Mouse (Mus musculus) spleen, adult 2 months (tissue): ENCODE measurements around the gene Gm21885. TPM values are rescaled to one million over a fixed set of nuclear protein-coding genes. Genes with fewer than 3 reads are reported as not detected.
"Not testable (repeated sequence)": the region's sequence is repeated elsewhere in the genome, so short reads cannot be mapped to it uniquely, and the experiment has no call there.

Experiments used
- DNase-seq, 2 experiments: peaks; one replicate each; pipeline versions ENCODE4 v3.0.0 to v3.0.0-alpha.2; 2012 to 2021; ENCODE audit warnings: low spot score in 2 of 2, low read depth in 1 of 2
- H3K27ac ChIP-seq: fragments of 200-500 bp; 2 replicates; pipeline ENCODE4 v1.5.1; 2012; ENCODE audit warnings: low read length, inconsistent platforms; ENCODE audit not compliant: insufficient read depth
- H3K27me3 ChIP-seq: fragments of 200-500 bp; 2 replicates; pipeline ENCODE4 v1.6.1; 2012; ENCODE audit warnings: mild to moderate bottlenecking, moderate library complexity, low read length, inconsistent platforms; ENCODE audit not compliant: control insufficient read depth, insufficient read depth
- H3K36me3 ChIP-seq: fragments of 200-500 bp; 2 replicates; pipeline ENCODE4 v1.6.1; 2012; ENCODE audit warnings: mild to moderate bottlenecking, low read length, inconsistent platforms; ENCODE audit not compliant: control insufficient read depth, insufficient read depth
- H3K4me1 ChIP-seq: fragments of 200-500 bp; 2 replicates; pipeline ENCODE4 v1.6.1; 2011; ENCODE audit warnings: inconsistent platforms; ENCODE audit not compliant: control insufficient read depth, insufficient read depth, insufficient read length
- H3K4me3 ChIP-seq: fragments of 200-500 bp; 2 replicates; pipeline ENCODE4 v1.5.1; 2011; ENCODE audit warnings: mild to moderate bottlenecking, inconsistent platforms; ENCODE audit not compliant: insufficient read depth, insufficient read length; ENCODE audit errors: extremely low read depth
- CTCF ChIP-seq: fragments of 200-500 bp; IDR thresholded peaks from 2 replicates; pipeline ENCODE4 v1.5.1; 2011; ENCODE audit warnings: mild to moderate bottlenecking, inconsistent platforms; ENCODE audit not compliant: insufficient read depth, insufficient read length, insufficient replicate concordance; ENCODE audit errors: extremely low read depth
- POLR2A ChIP-seq: fragments of 200-500 bp; IDR thresholded peaks from 2 replicates; pipeline ENCODE4 v1.6.1; 2011; ENCODE audit warnings: low read depth, low read length, inconsistent platforms
- WGBS: fragments of 180-500 bp; shearing (Covaris S2); methylation state at CpG from one replicate; pipeline ENCODE4 v1.1.7; 2018; 5-methylcytosine and 5-hydroxymethylcytosine counted together
- polyA plus RNA-seq: library from polyadenylated mRNA; depleted of rRNA; stranded (reverse); fragments of >200 nt; gene quantifications from 2 replicates; pipeline ENCODE4 v1.2.3, GENCODE M21; 2012

Gm21885 gene
- polyA plus RNA-seq, 1 experiment: not detected

GRCm38 (mm10) chr11:94253691-94254090 is 28.0 kb upstream of the Gm21885 start:
- DNase-seq: no peak
- 59% methylated on average over 10 of the region's 10 CpGs for WGBS
- TF ChIP-seq POLR2A (no peak), CTCF (no peak)
- H3K4me3 ChIP-seq: no peak overlapping the region
- no peaks in the 10 kb centered on the region for H3K36me3 ChIP-seq
- no peaks in the 10 kb centered on the region for H3K27me3 ChIP-seq
- peaks cover 5% of the 10 kb centered on the region; the same call in 1 of the 2 replicates for H3K4me1 ChIP-seq
- H3K27ac ChIP-seq: no peak overlapping the region

- H3K4me1 ChIP-seq: peaks cover 5% of the 10 kb centered on the region; the same call in 1 of the 2 replicates
- H3K27me3 ChIP-seq: no peaks in the 10 kb centered on the region
- WGBS: 88% methylated on average over 5 of the region's 5 CpGs
- H3K4me3 ChIP-seq: no peak overlapping the region
- H3K27ac ChIP-seq: no peak overlapping the region
- no peak for DNase-seq
- no peak for TF ChIP-seq CTCF
- no peak for TF ChIP-seq POLR2A
- H3K36me3 ChIP-seq: no peaks in the 10 kb centered on the region
Observed at GRCm38 (mm10) chr11:94255733-94256132, 25.9 kb upstream of the Gm21885 start.

- Histone ChIP-seq H3K4me1 (peaks cover 5% of the 10 kb centered on the region; the same call in 1 of the 2 replicates), H3K27me3 (no peaks in the 10 kb centered on the region), H3K4me3 (no peak overlapping the region), H3K27ac (no peak overlapping the region), H3K36me3 (no peaks in the 10 kb centered on the region)
- TF ChIP-seq CTCF (no peak), POLR2A (no peak)
- no peak for DNase-seq
- 93% methylated on average over 14 of the region's 14 CpGs for WGBS
Observed at GRCm38 (mm10) chr11:94257987-94258386, 23.7 kb upstream of the Gm21885 start.

GRCm38 (mm10) chr11:94259814-94260213 is 21.9 kb upstream of the Gm21885 start:
- Histone ChIP-seq H3K27me3 (no peaks in the 10 kb centered on the region), H3K4me1 (no peaks in the 10 kb centered on the region; the same call in 1 of the 2 replicates), H3K27ac (no peak overlapping the region), H3K4me3 (no peak overlapping the region), H3K36me3 (no peaks in the 10 kb centered on the region)
- TF ChIP-seq POLR2A: no peak
- TF ChIP-seq CTCF: no peak
- no peak for DNase-seq
- 9% methylated on average over 4 of the region's 4 CpGs for WGBS

GRCm38 (mm10) chr11:94261585-94262370 is 19.9 kb upstream of the Gm21885 start:
- WGBS: 59% methylated on average over 6 of the region's 6 CpGs
- no peak overlapping the region for H3K27ac ChIP-seq

GRCm38 (mm10) chr11:94265134-94265785 is 16.4 kb upstream of the Gm21885 start:
- TF ChIP-seq CTCF: no peak
- TF ChIP-seq POLR2A: no peak
- Histone ChIP-seq H3K36me3 (no peaks in the 10 kb centered on the region), H3K4me1 (no peaks in the 10 kb centered on the region), H3K27me3 (no peaks in the 10 kb centered on the region), H3K27ac (no peak overlapping the region), H3K4me3 (no peak overlapping the region; the same call in 1 of the 2 replicates)
- WGBS: 4% methylated on average over 18 of the region's 18 CpGs
- DNase-seq: no peak

More at GRCm38 (mm10) chr11:94261585-94262370, 19.9 kb upstream of the Gm21885 start:
- TF ChIP-seq CTCF: no peak
- TF ChIP-seq POLR2A: no peak
- no peak for DNase-seq
- Histone ChIP-seq H3K4me3 (no peak overlapping the region), H3K27me3 (no peaks in the 10 kb centered on the region), H3K36me3 (no peaks in the 10 kb centered on the region), H3K4me1 (no peaks in the 10 kb centered on the region; the same call in 1 of the 2 replicates)

- H3K27ac ChIP-seq, H3K36me3 ChIP-seq: not testable (repeated sequence)
- 24% methylated on average over 3 of the region's 3 CpGs for WGBS
Observed at GRCm38 (mm10) chr11:94266155-94266554, 15.5 kb upstream of the Gm21885 start.

More at GRCm38 (mm10) chr11:94266155-94266554, 15.5 kb upstream of the Gm21885 start:
- H3K4me1 ChIP-seq, H3K4me3 ChIP-seq, DNase-seq, H3K27me3 ChIP-seq: not testable (repeated sequence)
